Mouse (Mus musculus) layer of hippocampus, adult 9-10 months (tissue): ENCODE measurements at regions not wholly inside any gene's neighbourhood (a gene's known extent, or its start where the extent isn't known, plus 50 kb on each side); places are given as distances from the start of the nearest gene placed in this dataset.

Experiments used
- DNase-seq: peaks from one replicate; pipeline ENCODE4 v3.0.0; 2022; ENCODE audit warnings: low spot score

- DNase-seq = no peak
These were observed 450.3 kb upstream of the Adamts9 start for GRCm38 (mm10) chr6:93393551-93393950.

DNA sequence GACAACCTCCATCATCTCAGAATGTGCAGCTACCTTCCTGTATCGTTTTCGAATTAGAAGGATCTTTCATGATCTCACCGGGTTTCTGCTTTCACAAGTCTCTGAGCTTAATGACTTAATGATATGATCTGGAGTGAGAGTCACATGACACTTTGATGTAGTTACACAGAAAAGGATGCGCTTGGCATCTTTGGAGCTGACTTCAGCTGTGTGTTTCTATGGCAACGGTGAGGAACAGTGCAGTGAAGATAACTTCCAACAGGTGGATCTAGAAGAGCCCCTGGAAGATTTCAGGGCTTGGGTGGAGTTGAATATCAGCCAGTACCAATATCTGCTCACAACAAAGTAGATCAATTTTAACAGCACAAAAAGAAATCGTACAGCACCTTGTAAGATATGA lies 449.1 kb upstream of the Adamts9 start:
- no peak for DNase-seq

- DNase-seq = no peak
These were observed 447.9 kb upstream of the Adamts9 start for GRCm38 (mm10) chr6:93391166-93391565.

DNA sequence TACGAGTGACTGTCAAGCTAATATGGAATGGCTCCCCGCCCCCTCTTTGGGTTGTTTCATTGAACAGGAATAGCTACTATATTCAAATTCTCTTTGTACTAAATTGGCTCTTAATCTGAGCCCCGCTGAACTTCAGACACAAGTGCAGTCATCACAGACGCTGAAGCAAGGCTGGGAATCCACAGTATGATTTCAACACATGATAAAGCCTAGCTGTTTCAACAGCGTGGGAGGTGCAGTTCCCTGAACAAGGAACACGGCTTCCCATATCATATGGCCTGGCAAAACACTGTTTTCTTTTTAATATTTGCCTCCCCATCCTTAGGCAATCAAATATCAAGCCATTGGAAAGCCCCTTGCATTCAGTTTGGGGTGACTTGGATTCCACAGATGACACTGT lies 428.0 kb upstream of the Adamts9 start:
- no peak for DNase-seq

GRCm38 (mm10) chr6:93363846-93364245 lies 420.6 kb upstream of the Adamts9 start:
- DNase-seq = no peak

- DNase-seq = no peak
These were observed 410.2 kb upstream of the Adamts9 start for GRCm38 (mm10) chr6:93353353-93354125.

- DNase-seq = no peak
These were observed 406.8 kb upstream of the Adamts9 start for GRCm38 (mm10) chr6:93349936-93350700.

GRCm38 (mm10) chr6:93348141-93348540 lies 404.8 kb upstream of the Adamts9 start:
- no peak for DNase-seq

DNA sequence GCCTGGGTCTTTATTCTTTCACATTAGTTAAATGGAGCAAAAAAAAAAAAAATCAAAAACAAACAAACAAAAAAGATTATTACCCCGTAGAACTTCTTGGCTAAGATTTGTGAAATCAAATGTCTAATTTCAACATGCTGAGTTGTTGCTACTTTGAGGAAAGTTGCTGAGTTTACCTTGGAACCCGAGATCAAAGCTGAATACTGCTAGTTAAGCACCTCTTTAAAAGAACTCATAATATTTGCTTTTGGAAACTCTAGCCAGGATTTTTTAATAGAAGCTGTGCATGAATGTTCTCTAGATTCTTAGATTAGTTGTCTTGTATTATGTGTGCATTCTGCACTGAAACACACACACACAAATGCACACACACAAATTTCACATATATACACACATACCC lies 385.4 kb upstream of the Adamts9 start:
- no peak for DNase-seq

- DNase-seq = no peak
These were observed 384.6 kb upstream of the Adamts9 start for GRCm38 (mm10) chr6:93327930-93328329.

DNA sequence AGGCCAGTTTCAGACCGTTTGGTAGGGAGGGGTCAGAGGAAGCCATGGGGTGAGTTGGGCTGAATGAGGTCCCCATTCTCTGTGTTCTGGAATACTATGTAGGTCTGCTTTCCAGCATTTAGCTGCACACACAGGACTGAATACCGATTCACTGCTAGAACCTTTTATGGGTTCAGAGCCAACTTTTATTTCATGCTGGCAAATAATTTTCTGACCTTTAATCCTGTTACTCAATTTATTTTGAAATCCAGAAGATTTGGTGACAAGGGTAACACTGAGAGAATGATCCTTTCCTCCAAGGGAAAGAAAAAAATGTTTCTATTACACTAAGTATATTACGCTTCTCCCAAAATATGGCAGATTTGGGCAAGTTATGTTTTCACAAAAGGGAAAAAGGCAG lies 380.6 kb upstream of the Adamts9 start:
- DNase-seq = no peak

GRCm38 (mm10) chr6:93314625-93315024 lies 371.3 kb upstream of the Adamts9 start:
- DNase-seq = no peak

DNA sequence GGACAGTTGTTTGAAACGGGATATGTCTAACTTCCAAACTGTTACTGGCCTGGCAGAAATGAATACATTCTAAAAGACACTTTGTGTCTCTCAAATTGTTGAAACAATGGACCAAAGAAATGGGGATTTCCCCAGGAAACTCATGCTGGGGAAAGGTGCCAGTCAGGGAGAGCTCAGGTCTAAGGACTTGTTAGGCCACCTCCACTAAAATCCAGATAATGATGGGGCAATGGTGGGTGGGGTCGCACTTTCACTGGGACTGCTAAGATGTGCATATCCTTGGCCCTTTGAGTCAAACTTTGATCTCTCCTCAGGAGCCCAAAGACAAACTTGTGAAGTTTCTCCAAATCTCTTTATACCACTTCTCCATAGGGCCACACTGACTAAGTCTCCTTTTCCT lies 361.9 kb upstream of the Adamts9 start:
- no peak for DNase-seq

DNA sequence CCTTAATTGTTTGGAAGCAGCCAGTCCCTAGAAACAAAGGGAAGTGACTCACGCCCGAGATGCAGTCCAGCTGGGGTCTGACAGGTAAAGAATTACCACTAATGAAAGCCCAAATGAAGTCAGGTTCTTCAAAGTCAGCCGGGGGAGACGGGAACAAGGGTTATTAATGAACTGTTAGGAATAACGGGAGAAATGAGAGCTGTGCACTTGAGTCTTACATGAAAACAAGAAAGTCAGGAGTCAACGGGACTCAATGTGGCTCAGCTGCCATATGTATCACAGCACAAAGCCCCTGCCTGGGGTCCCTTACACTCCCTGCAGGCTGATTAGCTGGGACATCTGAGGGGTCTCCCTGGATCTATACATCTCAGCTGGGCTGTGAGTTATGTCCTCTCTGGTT lies 354.7 kb upstream of the Adamts9 start:
- DNase-seq = no peak

- DNase-seq = no peak
These were observed 348.4 kb upstream of the Adamts9 start for GRCm38 (mm10) chr6:93291711-93292110.

GRCm38 (mm10) chr6:93288421-93288820 lies 345.1 kb upstream of the Adamts9 start:
- DNase-seq = no peak

GRCm38 (mm10) chr6:93285796-93286195 lies 342.5 kb upstream of the Adamts9 start:
- no peak for DNase-seq

DNA sequence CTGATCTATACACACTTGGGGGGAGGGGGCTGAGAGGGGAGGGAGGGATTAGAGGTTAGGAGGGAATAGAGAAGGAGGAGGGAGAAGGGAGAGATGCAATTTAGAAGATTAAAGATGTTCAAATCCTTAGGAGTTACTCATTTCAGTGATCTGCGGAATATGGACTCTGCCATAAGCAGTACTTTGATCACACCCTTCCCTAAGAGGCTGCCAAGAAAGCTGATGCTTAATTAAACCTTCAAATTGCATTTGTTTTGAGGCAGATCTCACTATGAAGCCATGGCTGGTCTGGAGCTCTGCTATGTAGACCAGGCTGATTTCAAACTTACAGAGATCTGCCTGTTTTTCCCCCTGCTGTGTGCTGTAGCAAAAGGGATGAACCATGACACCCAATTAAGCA lies 338.2 kb upstream of the Adamts9 start:
- DNase-seq = no peak

GRCm38 (mm10) chr6:93273917-93274513 lies 330.7 kb upstream of the Adamts9 start:
- no peak for DNase-seq

DNA sequence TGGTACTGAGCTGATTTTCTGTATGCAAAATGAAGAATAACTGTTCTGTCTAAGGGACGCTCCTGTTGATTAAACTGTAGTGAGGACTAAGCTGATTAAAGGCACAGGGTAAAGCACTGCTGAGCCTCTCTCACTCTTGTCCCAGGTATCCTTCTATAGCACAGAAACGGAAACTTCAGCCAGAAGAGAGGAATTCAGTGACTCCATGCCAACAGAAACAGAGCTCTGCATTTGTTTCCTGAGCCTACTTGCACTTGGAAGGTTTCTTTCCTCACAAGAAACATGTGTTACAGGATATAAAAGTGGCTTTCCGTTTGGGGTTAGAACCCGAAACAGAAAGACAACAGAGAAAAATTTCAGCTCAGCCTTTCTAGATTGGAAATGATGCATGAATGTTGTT lies 328.9 kb upstream of the Adamts9 start:
- DNase-seq = no peak

GRCm38 (mm10) chr6:93266826-93267225 lies 323.5 kb upstream of the Adamts9 start:
- DNase-seq = no peak

DNA sequence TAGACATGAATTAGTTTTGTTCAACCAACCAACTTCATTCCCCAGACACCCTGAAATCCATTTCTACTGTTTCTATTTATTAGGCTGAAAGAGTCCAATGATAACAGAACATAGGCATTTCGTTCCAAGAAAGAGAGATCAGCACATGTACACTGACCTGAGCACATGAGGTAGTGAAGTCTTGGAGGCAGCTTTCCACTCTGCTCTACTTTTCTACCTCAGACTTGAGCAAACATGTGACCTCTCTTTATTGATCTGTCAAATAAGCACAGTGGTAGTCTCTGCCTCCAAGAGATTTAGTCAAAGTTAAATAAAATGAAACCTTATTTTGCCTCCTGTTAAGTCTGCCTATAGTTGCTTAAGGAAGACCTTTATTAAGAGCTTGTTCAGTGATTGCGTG lies 321.9 kb upstream of the Adamts9 start:
- no peak for DNase-seq

DNA sequence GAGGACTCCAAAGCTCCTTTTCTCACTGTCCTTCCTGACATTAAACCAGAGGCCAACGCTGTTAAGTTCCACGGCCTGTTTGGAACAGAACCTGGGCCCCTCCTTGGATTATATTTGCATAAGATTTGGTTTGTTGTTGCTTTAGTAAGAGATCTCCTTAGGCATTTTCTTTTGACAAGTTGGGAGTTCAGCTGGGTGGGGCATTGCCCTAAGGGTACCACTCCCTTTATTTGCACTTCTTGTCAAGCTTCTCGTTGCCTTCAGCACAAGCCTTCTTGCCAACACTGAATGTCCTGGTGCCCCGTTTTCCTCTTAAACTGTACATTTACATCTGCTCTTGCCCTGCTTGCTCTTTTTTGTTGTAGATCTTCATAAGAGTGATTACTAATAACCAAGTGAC lies 317.5 kb upstream of the Adamts9 start:
- no peak for DNase-seq
